In genomic region chr10:42339773-42340425, GRCm38 (mm10) we compare ENCODE assay signal across 10 mouse cellular contexts.
DNase-seq lines count a peak whose midpoint lies in the region; ATAC-seq and TF ChIP-seq lines count a peak whose summit lies in the region.
"Had no signal": no experiment of that assay in that cellular context is flagged by ENCODE, and none has a peak within 500 bp of the region (broad histone marks: within the 10 kb centered on the region; RNA-seq: fewer than 3 reads in every experiment).

No protein-coding gene starts in this region.

- H3K4me3 ChIP-seq in forebrain, embryonic 13.5 days = no peak overlapping the region
- no peak overlapping the region for H3K4me3 ChIP-seq in hindbrain, postnatal 0 days (ENCODE audit: low read length)
- H3K4me3 ChIP-seq in kidney, embryonic 15.5 days (replicated peaks) = no peak overlapping the region
- H3K4me3 ChIP-seq: limb, embryonic 12.5 days; lung, embryonic 15.5 days had no signal

- 0 out of 2 replicates have a peak, but pooled peaks cover 3% of the 10 kb centered on the region for H3K27me3 ChIP-seq in forebrain, embryonic 13.5 days
- H3K27me3 ChIP-seq in hindbrain, postnatal 0 days (ENCODE audit: insufficient read depth, low read length) = no peaks in the 10 kb centered on the region
- H3K27me3 ChIP-seq in kidney, embryonic 15.5 days = no peaks in the 10 kb centered on the region
- H3K27me3 ChIP-seq: limb, embryonic 12.5 days; lung, embryonic 15.5 days had no signal

- no peaks in the 10 kb centered on the region for H3K9me3 ChIP-seq in forebrain, embryonic 13.5 days (replicated peaks)
- no peaks in the 10 kb centered on the region for H3K9me3 ChIP-seq in hindbrain, postnatal 0 days (ENCODE audit: low read length)
- H3K9me3 ChIP-seq in kidney, embryonic 15.5 days (replicated peaks) = no peaks in the 10 kb centered on the region
- H3K9me3 ChIP-seq: limb, embryonic 12.5 days; lung, embryonic 15.5 days had no signal

- no peak overlapping the region for H3K9ac ChIP-seq in forebrain, embryonic 13.5 days
- no peak overlapping the region for H3K9ac ChIP-seq in hindbrain, postnatal 0 days (replicated peaks; ENCODE audit: low read length)
- H3K9ac ChIP-seq in kidney, embryonic 15.5 days = no peak overlapping the region
- H3K9ac ChIP-seq: limb, embryonic 12.5 days; lung, embryonic 15.5 days had no signal

- peaks cover 41% of the 10 kb centered on the region for H3K4me1 ChIP-seq in forebrain, embryonic 13.5 days
- 0 out of 2 replicates have a peak, but pooled peaks cover 4% of the 10 kb centered on the region for H3K4me1 ChIP-seq in hindbrain, postnatal 0 days (ENCODE audit: insufficient read depth, low read length)
- peaks cover 2% of the 10 kb centered on the region; the same call in 1 of the 2 replicates for H3K4me1 ChIP-seq in kidney, embryonic 15.5 days
- H3K4me1 ChIP-seq: limb, embryonic 12.5 days; lung, embryonic 15.5 days had no signal

- no peak for TF ChIP-seq CTCF in hindbrain, postnatal 0 days (IDR thresholded peaks at IDR 0.05; ENCODE audit: low read depth)

- H3K36me3 ChIP-seq in forebrain, embryonic 13.5 days (ENCODE audit: poor library complexity, severe bottlenecking) = no peaks in the 10 kb centered on the region
- H3K36me3 ChIP-seq in hindbrain, postnatal 0 days (ENCODE audit: insufficient read depth, low read length) = no peaks in the 10 kb centered on the region
- H3K36me3 ChIP-seq in kidney, embryonic 15.5 days = no peaks in the 10 kb centered on the region
- H3K36me3 ChIP-seq: limb, embryonic 12.5 days; lung, embryonic 15.5 days had no signal

- peak overlapping the region; percentile 77 for H3K27ac ChIP-seq in forebrain, embryonic 13.5 days
- 0 out of 2 replicates have a peak overlapping the region, but pooled peaks have one; percentile 49 for H3K27ac ChIP-seq in hindbrain, postnatal 0 days
- no peak overlapping the region for H3K27ac ChIP-seq in kidney, embryonic 15.5 days
- H3K27ac ChIP-seq: limb, embryonic 12.5 days; lung, embryonic 15.5 days had no signal

- WGBS in forebrain, embryonic 13.5 days = 9% methylated on average over 8 of the region's 8 CpGs
- 20% methylated on average over 8 of the region's 8 CpGs for WGBS in hindbrain, postnatal 0 days
- WGBS in kidney, embryonic 15.5 days = 84% methylated on average over 8 of the region's 8 CpGs

- ATAC-seq in forebrain, embryonic 13.5 days = peak; percentile 80
- peak; percentile 55; the same call in 1 of the 2 replicates for ATAC-seq in hindbrain, postnatal 0 days
- ATAC-seq in kidney, embryonic 15.5 days (replicated peaks; ENCODE audit: low FRiP score) = no peak

- peak overlapping the region; percentile 38 for H3K4me2 ChIP-seq in forebrain, embryonic 13.5 days
- no peak overlapping the region for H3K4me2 ChIP-seq in hindbrain, postnatal 0 days (ENCODE audit: low read depth, low read length)
- H3K4me2 ChIP-seq in kidney, embryonic 15.5 days = no peak overlapping the region
- H3K4me2 ChIP-seq: limb, embryonic 12.5 days; lung, embryonic 15.5 days had no signal

- DNase-seq in left cerebral cortex, adult 9 months (ENCODE audit: low spot score in 2 of 2) = peak; percentile 18 to 40
- no peak for DNase-seq in left cerebral cortex, adult 8-10 months (ENCODE audit: low spot score in 2 of 2)
- peak; percentile 64 for DNase-seq in hindbrain, postnatal 0 days (ENCODE audit: low spot score)
- DNase-seq in retina, embryonic 14.5 days (ENCODE audit: low spot score) = peak; percentile 52
- DNase-seq in adrenal gland, adult 2 months = no peak
- DNase-seq: thymus, postnatal 25 days had no signal

Comparison
In these comparisons a context has a peak if more than half of its experiments do, and no peak if none do; other contexts are left out.
1. DNase-seq: peak in left cerebral cortex, adult 9 months (2 of 2), hindbrain, postnatal 0 days (single experiment) and retina, embryonic 14.5 days (single experiment); none in left cerebral cortex, adult 8-10 months (0 of 2) and adrenal gland, adult 2 months (single experiment).